Mouse (Mus musculus) urinary bladder, postnatal 14 days (tissue): ENCODE data around the gene Eed.
A peak's percentile ranks its signal among the peaks of the same experiment; 100 is the strongest.

Experiments used
- DNase-seq: peaks from one replicate; pipeline ENCODE4 v3.0.0; 2021; ENCODE audit warnings: low spot score

Gene Eed

DNA sequence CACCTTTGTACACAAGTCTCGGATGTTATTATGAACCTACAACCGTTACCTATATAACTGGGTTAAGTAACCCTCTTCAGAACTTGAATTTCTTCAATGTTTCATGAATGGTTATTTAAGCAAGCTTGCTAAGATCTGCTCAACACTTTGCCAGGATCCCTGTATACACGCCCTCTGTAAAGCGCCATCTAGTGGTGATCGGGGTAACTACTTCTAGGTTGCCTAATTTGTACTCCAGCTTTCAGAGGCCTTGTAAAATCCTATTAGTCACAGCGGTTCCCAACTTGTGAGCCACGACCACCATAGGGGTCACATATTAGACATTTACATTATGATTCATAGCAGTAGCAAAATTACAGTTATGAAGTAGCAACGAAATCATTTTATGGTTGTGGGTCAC lies 72.8 kb downstream of the Eed start:
- DNase-seq, result peak; percentile 84
